Mouse (Mus musculus): ENCODE data around the gene Ctsh.

The Ctsh gene

DNA sequence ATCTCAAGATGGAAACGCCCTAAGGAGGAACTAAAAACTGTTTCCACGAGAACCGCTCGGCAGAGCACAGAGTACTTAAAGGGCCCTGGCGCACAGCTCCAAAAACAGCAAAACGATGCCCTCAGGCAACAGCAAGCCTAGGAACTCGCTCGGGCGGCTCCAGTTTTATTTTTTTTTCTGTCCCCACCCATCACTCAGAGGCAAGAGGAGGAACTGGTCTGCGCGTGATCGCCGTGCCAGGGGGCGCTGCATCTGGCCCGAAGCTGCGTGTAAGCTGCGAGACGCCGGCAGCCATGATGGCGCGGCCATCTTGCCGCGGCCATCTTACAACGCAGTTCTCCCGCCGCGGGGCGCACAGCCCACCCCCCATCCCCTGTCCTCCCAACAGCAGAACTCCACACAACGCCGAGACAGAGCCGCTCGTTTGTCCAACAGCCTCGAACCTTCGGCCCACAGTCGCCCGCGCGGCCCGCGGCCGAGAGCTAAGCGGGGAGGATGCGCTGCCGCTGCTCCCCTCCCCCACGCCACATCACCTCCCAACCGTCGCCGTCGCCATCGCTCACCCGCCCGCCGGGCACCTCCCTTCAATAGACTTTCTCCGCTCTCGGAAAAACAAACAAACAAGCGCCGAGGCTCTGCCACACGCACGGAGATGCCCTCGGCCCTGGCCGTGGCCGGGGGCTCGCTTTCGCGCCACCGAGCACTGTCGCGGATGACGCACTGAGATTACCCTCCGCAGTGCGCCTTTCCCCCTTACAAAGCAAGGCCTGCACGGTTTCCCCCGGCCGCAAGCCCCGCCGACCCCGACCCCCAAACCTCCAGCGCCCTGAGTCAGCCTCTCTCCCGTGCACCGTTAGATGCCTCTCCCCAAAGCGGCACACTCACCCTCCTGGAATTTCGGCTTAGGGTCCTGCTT lies 60.0 kb downstream of the Ctsh start:
- peak; percentile 79 for DNase-seq (ENCODE audit: low read depth)

DNA sequence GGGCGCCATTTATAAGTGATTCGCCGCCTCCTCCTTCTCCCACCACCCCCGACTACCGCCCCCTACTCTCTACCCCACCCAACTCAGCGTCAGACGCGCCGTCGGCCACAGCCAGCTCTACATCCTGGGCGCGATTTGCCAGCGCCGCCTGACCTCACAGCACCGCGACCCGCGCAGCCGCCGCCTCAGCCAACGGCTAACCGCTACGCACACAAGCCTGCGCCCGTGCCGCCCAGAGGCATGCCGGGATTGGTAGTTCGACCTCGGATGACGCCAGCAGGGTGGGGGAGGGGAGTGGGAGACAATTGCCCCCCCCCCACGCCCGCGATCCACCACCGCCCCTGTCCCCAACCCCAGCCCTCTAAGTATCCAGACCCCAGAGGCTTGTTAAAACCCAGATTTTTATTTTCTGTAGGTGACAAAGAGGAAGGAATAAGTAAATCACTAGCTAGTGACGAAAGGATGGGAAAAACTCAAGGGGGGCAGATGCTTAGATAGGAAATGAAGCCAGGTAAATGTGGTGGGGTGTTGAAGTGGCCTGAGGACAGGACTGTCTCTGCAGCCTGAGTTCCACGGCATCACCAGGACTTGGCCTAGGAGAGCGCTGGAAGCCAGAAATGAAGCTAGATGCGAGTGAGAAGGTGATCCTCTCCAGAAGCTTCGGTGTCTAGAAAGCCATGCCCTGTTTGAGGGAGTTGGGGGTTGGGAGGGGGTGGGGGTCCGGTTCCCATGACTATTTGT lies 60.8 kb downstream of the Ctsh start, which contains the start of gene Morf4l1:
Morf4l1 (minus strand) TSS at position 208 of the 741 bp plus-strand sequence.
- peak; percentile 82 for DNase-seq (ENCODE audit: low read depth)

DNA sequence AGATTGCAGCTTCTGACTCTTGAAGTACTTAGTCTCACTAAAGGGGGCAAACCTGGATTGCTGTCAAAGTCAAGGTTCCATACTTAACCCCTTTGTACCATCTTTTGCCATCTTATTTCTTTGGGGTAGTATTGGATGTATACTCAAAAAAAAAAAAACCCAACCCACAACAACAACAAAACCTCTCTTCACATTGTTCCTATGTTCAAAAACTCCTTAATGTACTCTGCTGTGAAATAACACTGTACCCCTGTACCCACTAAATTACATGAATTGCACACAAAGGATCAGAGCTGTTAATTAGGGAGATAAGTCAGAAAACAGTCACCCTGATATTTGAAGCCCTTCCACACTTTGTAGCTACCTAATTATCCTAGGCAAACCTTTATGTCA lies 61.4 kb downstream of the Ctsh start:
- DNase-seq (ENCODE audit: low read depth): no peak

DNA sequence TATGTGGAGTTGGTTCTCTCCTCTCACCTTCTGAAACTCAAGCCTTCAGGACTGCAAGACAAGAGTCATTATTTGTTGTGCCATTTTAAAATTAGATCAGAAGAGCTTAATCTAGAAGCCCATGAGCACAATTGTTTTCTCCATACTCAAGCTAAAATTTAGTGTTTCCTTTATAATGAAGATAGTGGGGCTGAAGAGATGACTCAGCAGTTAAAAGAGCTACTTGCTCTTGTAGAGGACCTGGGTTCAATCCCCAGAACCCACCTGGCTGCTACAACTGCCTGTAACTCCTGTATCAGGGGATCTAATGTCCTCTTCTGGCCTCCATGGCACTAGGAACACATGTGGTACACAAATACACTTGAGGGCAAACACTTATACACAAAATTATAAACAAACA lies 63.3 kb downstream of the Ctsh start:
- DNase-seq (ENCODE audit: low read depth): no peak

DNA sequence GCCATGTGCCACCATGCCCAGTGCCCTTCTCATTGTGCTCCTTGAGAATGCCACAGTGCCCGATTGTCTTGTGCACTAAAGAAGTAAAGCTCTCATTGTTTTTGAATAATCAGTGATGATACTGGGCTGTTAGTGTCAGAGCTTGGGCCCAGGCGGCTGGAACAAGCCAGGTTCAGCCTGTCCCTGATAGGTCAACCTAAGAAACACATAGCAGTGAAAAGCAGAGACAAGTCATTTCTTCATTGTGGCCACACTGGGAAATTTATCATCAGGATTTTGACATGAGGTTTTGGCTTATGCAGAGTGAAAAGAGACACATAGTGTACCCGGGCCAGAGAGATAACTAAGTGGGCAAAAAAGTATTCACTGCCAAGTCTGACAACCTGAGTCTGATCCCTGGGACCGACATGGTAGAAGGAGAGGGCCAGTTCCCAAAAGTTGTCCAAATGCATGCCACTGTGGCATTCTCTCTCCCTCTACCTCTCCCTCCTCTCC lies 68.3 kb downstream of the Ctsh start:
- no peak for DNase-seq (ENCODE audit: low read depth)

DNA sequence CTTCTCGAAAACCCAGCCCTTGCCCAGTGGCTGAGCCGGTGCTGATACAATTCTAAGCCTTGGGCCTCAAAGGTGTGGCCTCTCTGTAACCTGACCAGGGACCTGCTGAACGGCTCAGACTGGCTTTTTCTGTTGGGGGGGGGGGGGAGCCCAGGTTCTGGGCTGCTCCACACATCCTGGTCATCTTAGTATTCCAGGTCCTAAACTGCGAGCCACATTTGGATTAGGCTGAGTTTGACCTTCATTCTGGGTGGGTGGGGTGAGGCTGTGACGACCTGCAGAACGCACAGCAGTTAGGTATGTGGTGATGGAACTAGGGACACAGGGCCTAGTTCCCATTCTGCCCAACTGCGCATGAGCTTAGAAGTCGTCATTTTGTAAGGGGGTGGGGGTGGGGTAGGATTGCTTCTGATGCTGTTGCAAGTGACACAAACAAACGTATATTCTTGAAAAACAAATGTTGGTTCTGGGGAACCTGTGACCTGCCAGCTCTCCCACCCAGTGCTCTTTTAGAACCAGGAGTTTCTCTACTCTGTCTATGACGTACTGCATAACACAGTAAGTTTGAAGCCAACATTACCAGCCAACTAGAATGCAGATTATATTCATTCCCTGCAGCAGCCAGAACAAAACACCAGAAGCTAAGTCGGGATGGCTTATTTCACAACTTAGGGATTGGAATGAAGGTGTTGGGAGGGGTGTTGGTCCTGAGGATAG lies 70.4 kb downstream of the Ctsh start:
- no peak for DNase-seq (ENCODE audit: low read depth)

DNA sequence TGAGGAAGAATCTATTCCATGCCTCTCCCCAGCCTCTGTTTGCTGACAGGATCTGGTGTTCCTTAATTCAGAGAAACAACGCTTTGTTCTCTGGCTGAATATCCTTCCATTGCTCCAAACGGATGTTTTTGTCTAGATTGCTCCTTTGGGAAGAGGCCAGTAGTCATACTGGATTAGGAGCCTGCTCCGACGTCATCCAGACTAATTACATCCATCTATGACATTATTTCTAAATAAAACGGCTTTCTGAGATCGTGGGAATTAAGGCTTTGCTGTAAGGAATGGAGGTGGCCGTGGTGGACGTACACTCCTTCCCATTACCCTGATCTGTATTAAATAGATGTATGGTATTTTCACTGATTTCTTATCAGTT lies 70.9 kb downstream of the Ctsh start:
- no peak for DNase-seq (ENCODE audit: low read depth)
